Mouse (Mus musculus) hindbrain, embryonic 13.5 days (tissue): ENCODE results near the gene Hoxd13. TPM values are rescaled to one million over a fixed set of nuclear protein-coding genes. Genes with fewer than 3 reads are reported as not detected.
A peak's percentile ranks its signal among the peaks of the same experiment; 100 is the strongest.

Experiments used
- ATAC-seq: fragments of 200-750 bp; cut with Nextera tagmentation; 2 replicates; pipeline ENCODE4 v1.8.0; 2017; ENCODE audit warnings: moderate TSS enrichment; ENCODE audit not compliant: low FRiP score
- H3K27ac ChIP-seq: fragments of 300-500 bp; sonication (generic); 2 replicates; pipeline ENCODE4 v1.5.1; 2015; ENCODE audit warnings: inconsistent platforms, mild to moderate bottlenecking, moderate library complexity
- H3K27me3 ChIP-seq: fragments of 300-500 bp; sonication (generic); 2 replicates; pipeline ENCODE4 v1.6.1; 2015; ENCODE audit warnings: mild to moderate bottlenecking, inconsistent platforms
- H3K36me3 ChIP-seq: fragments of 300-500 bp; sonication (generic); 2 replicates; pipeline ENCODE4 v1.6.1; 2015; ENCODE audit warnings: mild to moderate bottlenecking, inconsistent platforms
- H3K4me1 ChIP-seq: fragments of 300-500 bp; sonication (generic); replicated peaks from 2 replicates; pipeline ENCODE4 v1.6.1; 2015; ENCODE audit warnings: inconsistent platforms
- H3K4me2 ChIP-seq: fragments of 300-500 bp; sonication (generic); 2 replicates; pipeline ENCODE4 v1.6.1; 2015; ENCODE audit warnings: inconsistent platforms, mild to moderate bottlenecking, moderate library complexity
- H3K4me3 ChIP-seq: fragments of 300-500 bp; sonication (generic); 2 replicates; pipeline ENCODE4 v1.5.1; 2015; ENCODE audit warnings: mild to moderate bottlenecking, inconsistent platforms
- H3K9ac ChIP-seq: fragments of 300-500 bp; sonication (generic); 2 replicates; pipeline ENCODE4 v1.6.1; 2015; ENCODE audit warnings: mild to moderate bottlenecking, inconsistent platforms
- H3K9me3 ChIP-seq: fragments of 300-500 bp; sonication (generic); 2 replicates; pipeline ENCODE4 v1.6.1; 2016; ENCODE audit warnings: inconsistent platforms
- WGBS: fragments of 180-500 bp; shearing (Covaris S2); methylation state at CpG from one replicate; pipeline ENCODE4 v1.1.7; 2015; 5-methylcytosine and 5-hydroxymethylcytosine counted together
- polyA plus RNA-seq: library from polyadenylated mRNA; unstranded; fragments of >200 nt; fragmentation: Nextera tagmentation; extraction: Ambion mirVana; gene quantifications from 2 replicates; pipeline ENCODE4 v1.2.1, GENCODE M21; 2015

The Hoxd13 gene
- polyA plus RNA-seq, 1 experiment from 2014 or later, result not detected

- ATAC-seq, result no peak
- WGBS, result under 1% methylated on average over 63 of the region's 69 CpGs
- peaks cover 86% of the 10 kb centered on the region for H3K27me3 ChIP-seq
- peak overlapping the region; percentile 75 for H3K27ac ChIP-seq
- H3K4me2 ChIP-seq, result peak overlapping the region; percentile 55
- peaks cover 15% of the 10 kb centered on the region for H3K4me1 ChIP-seq
- no peaks in the 10 kb centered on the region for H3K36me3 ChIP-seq
- H3K9ac ChIP-seq, result peak overlapping the region; percentile 65
- H3K9me3 ChIP-seq, result no peaks in the 10 kb centered on the region
- H3K4me3 ChIP-seq, result peak overlapping the region; percentile 36
These were observed 12.1 kb upstream of the Hoxd13 start for GRCm38 (mm10) chr2:74655821-74656631.

- Histone ChIP-seq H3K4me1 (peaks cover 17% of the 10 kb centered on the region), H3K4me2 (peak overlapping the region; percentile 29; the same call in 1 of the 2 replicates), H3K27me3 (peaks cover 88% of the 10 kb centered on the region), H3K36me3 (no peaks in the 10 kb centered on the region), H3K27ac (peak overlapping the region; percentile 15; the same call in 1 of the 2 replicates), H3K9me3 (no peaks in the 10 kb centered on the region), H3K9ac (0 out of 2 replicates have a peak overlapping the region, but pooled peaks have one; percentile 29), H3K4me3 (peak overlapping the region; percentile 36)
- WGBS, result 0% methylated on average over 4 of the region's 4 CpGs
- no peak for ATAC-seq
These were observed 11.5 kb upstream of the Hoxd13 start for GRCm38 (mm10) chr2:74656632-74657021.

GRCm38 (mm10) chr2:74657251-74658023 lies 10.7 kb upstream of the Hoxd13 start:
- no peak for ATAC-seq
- Histone ChIP-seq H3K27ac (peak overlapping the region; percentile 81), H3K27me3 (peaks cover 88% of the 10 kb centered on the region), H3K4me2 (peak overlapping the region; percentile 29), H3K4me1 (peaks cover 18% of the 10 kb centered on the region), H3K9ac (peak overlapping the region; percentile 68), H3K9me3 (no peaks in the 10 kb centered on the region), H3K36me3 (no peaks in the 10 kb centered on the region), H3K4me3 (peak overlapping the region; percentile 36)
- WGBS, result 3% methylated on average over 62 of the region's 62 CpGs

- Histone ChIP-seq H3K27me3 (peaks cover 93% of the 10 kb centered on the region), H3K4me2 (peak overlapping the region; percentile 29), H3K4me3 (peak overlapping the region; percentile 36), H3K9ac (peak overlapping the region; percentile 68), H3K36me3 (no peaks in the 10 kb centered on the region), H3K27ac (peak overlapping the region; percentile 81), H3K4me1 (peaks cover 18% of the 10 kb centered on the region), H3K9me3 (no peaks in the 10 kb centered on the region)
- no peak for ATAC-seq
- 1% methylated on average over 15 of the region's 15 CpGs for WGBS
These were observed 10.0 kb upstream of the Hoxd13 start for GRCm38 (mm10) chr2:74658024-74658666.

GRCm38 (mm10) chr2:74658667-74659371 lies 9.3 kb upstream of the Hoxd13 start:
- ATAC-seq, result no peak
- under 1% methylated on average over 47 of the region's 47 CpGs for WGBS
- H3K9ac ChIP-seq, result peak overlapping the region; percentile 68
- no peaks in the 10 kb centered on the region for H3K36me3 ChIP-seq
- H3K27me3 ChIP-seq, result peaks cover 97% of the 10 kb centered on the region
- peak overlapping the region; percentile 81 for H3K27ac ChIP-seq
- no peaks in the 10 kb centered on the region for H3K9me3 ChIP-seq
- peak overlapping the region; percentile 29 for H3K4me2 ChIP-seq
- H3K4me1 ChIP-seq, result peaks cover 18% of the 10 kb centered on the region
- H3K4me3 ChIP-seq, result peak overlapping the region; percentile 36

GRCm38 (mm10) chr2:74659507-74660005 lies 8.6 kb upstream of the Hoxd13 start, which contains the start of gene Evx2:
Gene Evx2 (minus strand): TSS chr2:74659557.
- H3K4me2 ChIP-seq, result peak within 1 kb of the TSS; percentile 29
- H3K4me3 ChIP-seq, result peak within 1 kb of the TSS; percentile 36
- no peak for ATAC-seq
- H3K4me1 ChIP-seq, result peaks cover 18% of the 10 kb centered on the region
- H3K9ac ChIP-seq, result peak within 1 kb of the TSS; percentile 68
- peaks cover 97% of the 10 kb centered on the region for H3K27me3 ChIP-seq
- H3K9me3 ChIP-seq, result no peaks in the 10 kb centered on the region
- peak within 1 kb of the TSS; percentile 81 for H3K27ac ChIP-seq
- no peaks in the 10 kb centered on the region for H3K36me3 ChIP-seq
- WGBS, result 1% methylated on average over 28 of the region's 28 CpGs

- Histone ChIP-seq H3K4me3 (peak overlapping the region; percentile 22), H3K27me3 (peaks cover 97% of the 10 kb centered on the region), H3K36me3 (no peaks in the 10 kb centered on the region), H3K9me3 (no peaks in the 10 kb centered on the region), H3K27ac (no peak overlapping the region), H3K4me1 (peaks cover 14% of the 10 kb centered on the region), H3K9ac (peak overlapping the region; percentile 14; the same call in 1 of the 2 replicates), H3K4me2 (peak overlapping the region; percentile 29)
- WGBS, result 2% methylated on average over 30 of the region's 30 CpGs
- peak; percentile 49; the same call in 1 of the 2 replicates for ATAC-seq
These were observed 7.4 kb upstream of the Hoxd13 start for GRCm38 (mm10) chr2:74660421-74661375.

- H3K4me1 ChIP-seq, result peaks cover 10% of the 10 kb centered on the region
- peaks cover 97% of the 10 kb centered on the region for H3K27me3 ChIP-seq
- no peaks in the 10 kb centered on the region for H3K36me3 ChIP-seq
- H3K4me2 ChIP-seq, result peak overlapping the region; percentile 37
- WGBS, result under 1% methylated on average over 14 of the region's 14 CpGs
- H3K27ac ChIP-seq, result no peak overlapping the region
- H3K9me3 ChIP-seq, result no peaks in the 10 kb centered on the region
- no peak overlapping the region for H3K9ac ChIP-seq
- peak; percentile 32; the same call in 1 of the 2 replicates for ATAC-seq
- H3K4me3 ChIP-seq, result peak overlapping the region; percentile 15; the same call in 1 of the 2 replicates
These were observed 6.4 kb upstream of the Hoxd13 start for GRCm38 (mm10) chr2:74661685-74662084.

GRCm38 (mm10) chr2:74663291-74663925 lies 4.7 kb upstream of the Hoxd13 start:
- Histone ChIP-seq H3K27me3 (peaks cover 99% of the 10 kb centered on the region), H3K36me3 (no peaks in the 10 kb centered on the region), H3K4me3 (no peak overlapping the region), H3K27ac (no peak overlapping the region), H3K4me1 (peaks cover 13% of the 10 kb centered on the region), H3K9ac (no peak overlapping the region), H3K4me2 (no peak overlapping the region), H3K9me3 (no peaks in the 10 kb centered on the region)
- 4% methylated on average over 18 of the region's 18 CpGs for WGBS
- no peak for ATAC-seq

GRCm38 (mm10) chr2:74666411-74666810 lies 1.7 kb upstream of the Hoxd13 start:
- WGBS, result 3% methylated on average over 7 of the region's 7 CpGs
- Histone ChIP-seq H3K36me3 (no peaks in the 10 kb centered on the region), H3K4me2 (no peak overlapping the region), H3K4me1 (peaks cover 11% of the 10 kb centered on the region), H3K27ac (no peak overlapping the region), H3K4me3 (no peak overlapping the region), H3K27me3 (peaks cover 99% of the 10 kb centered on the region), H3K9me3 (no peaks in the 10 kb centered on the region), H3K9ac (no peak overlapping the region)
- no peak for ATAC-seq
